Mouse (Mus musculus) CD4-positive, CD25-positive, alpha-beta regulatory T cell, adult 2 months (primary cell): ENCODE results near the gene Kdm4a.

ENCODE experiments used
- DNase-seq: peaks from one replicate; pipeline ENCODE4 v3.0.0-alpha.2; 2012; ENCODE audit warnings: low read depth, low spot score

Kdm4a gene

GRCm38 (mm10) chr4:118156559-118156958 lies 23.3 kb downstream of the Kdm4a start:
- DNase-seq: no peak

DNA sequence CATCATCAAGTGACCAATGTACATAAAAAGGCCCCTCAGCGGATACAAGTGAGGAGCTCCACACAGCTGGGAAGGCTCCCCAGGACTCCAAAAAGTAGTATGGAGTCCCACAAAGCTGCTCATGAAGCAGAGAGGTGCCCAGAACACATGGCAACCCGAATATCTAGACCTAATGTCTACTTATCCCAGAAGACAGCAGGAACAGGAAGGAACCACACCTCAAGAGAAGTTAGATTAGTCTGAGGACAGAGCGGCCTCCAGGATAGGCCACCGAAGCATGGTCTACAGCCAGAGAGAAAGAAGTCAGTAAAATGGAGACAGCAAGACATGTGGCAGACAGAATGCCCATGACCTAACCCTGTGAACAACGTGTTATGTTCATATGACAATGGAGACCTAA lies 25.0 kb downstream of the Kdm4a start:
- no peak for DNase-seq

GRCm38 (mm10) chr4:118152020-118152785 lies 27.6 kb downstream of the Kdm4a start:
- no peak for DNase-seq

DNA sequence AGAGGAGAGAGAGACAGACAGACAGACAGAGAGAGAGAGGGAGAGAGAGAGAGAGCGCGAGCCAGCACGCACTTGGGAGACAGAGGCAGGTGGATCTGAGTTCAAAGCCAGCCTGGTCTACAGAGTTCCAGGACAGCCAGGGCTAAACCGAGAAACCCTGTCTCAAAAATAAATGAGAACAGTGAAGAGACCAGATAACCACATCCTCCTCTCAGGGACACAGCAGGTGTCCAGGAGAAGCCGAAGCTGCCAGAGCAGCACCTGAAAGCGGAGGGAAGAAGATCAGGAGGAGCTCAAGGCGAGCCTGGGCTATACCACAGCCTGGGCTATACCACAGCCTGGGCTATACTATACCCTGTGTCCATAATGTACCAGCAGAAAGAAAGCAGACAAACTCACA lies 29.0 kb downstream of the Kdm4a start:
- DNase-seq: no peak

DNA sequence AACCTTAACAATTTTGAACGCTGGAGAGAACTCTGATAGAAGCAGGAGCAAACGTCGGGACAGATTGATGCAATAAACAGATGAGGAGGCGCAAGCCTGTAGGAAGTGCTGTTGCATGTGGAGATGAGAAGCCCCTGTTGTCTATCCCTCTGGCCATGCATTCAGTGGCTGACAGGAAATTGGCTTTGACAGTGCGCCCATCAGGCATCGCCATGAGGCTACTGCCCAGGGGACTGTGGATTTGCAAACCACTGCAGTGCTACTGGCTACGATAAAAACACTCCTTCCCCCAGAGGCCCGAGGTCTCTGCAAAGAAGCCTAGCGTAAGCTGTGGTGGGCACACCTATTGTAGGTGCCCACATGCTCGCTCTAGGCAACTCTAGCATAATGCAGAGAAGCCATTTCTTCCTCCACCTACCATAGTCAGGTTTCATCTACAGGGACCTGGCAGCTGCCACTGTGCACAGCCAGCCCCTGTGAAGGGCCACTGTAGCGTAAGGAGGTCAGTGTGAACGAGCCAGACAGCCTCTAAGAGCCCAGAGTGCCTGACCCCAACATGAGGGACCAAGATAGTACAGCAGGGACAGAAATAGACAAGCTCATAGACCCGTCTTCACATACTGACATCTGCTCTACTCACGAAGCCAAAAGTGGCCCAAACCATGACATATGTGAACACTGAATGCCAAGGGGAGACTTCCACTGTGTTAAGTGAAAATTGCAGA lies 29.7 kb downstream of the Kdm4a start:
- DNase-seq: no peak

- no peak for DNase-seq
Measured at GRCm38 (mm10) chr4:118149055-118149576, 30.7 kb downstream of the Kdm4a start.

GRCm38 (mm10) chr4:118148317-118148687 lies 31.5 kb downstream of the Kdm4a start:
- no peak for DNase-seq

GRCm38 (mm10) chr4:118147547-118148316 lies 32.1 kb downstream of the Kdm4a start:
- no peak for DNase-seq

DNA sequence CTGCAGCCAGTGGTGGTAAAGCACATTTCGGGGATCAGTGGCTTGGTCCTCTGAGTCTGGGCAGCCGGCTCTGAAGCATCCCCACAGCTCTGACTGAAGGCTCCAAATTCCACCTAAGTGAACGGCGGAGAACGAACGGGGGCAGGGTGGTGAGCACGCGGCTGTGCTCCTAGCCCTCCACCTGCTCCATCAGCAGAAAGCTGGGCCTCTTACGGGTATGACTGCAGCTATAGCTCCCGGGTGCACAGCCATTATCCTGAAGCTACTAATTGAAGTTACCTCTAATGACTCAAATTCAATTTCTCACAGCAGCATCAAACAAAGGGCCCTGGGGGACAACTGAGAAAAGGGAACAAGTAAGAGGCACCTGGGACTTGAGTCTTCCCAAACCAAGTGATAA lies 32.8 kb downstream of the Kdm4a start:
- no peak for DNase-seq

DNA sequence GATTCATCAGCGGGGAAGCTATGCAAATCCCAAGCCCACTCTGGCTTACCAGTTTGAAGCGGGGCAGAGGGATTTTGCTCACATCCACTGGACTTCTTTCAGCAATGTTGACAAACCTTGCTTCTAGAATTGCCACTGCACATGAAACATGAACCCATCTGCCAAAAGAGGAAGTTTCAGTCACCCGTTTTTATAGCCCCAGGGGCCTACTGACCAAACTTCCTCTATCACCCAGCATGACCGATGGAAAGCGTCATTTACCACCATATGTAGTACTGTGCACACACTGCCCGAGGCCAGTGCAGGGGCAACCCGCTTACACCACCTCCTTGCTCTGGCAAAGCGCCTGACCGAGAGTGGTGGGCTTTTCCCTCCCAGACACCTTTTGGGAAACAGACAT lies 35.5 kb downstream of the Kdm4a start:
- DNase-seq: no peak

DNA sequence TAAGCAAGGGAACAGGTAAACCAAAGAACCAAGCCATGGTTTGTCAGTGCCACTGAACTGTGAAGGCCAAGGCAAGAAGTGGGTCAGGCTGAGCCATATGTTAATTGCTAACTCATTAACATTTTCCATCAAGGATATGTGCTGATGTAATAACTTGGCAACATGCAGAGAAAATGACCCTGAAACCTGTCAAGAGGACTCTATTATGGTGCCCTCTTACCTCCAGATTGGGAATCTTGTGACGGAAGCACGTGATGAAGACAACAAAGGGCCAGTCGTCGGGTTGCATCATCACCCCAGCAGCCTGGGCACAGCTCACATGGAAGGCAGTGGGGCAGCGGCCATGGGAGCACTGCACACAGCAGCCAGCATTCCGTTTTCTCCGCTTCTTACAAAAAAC lies 36.2 kb downstream of the Kdm4a start:
- no peak for DNase-seq

GRCm38 (mm10) chr4:118141511-118141910 lies 38.3 kb downstream of the Kdm4a start:
- no peak for DNase-seq

DNA sequence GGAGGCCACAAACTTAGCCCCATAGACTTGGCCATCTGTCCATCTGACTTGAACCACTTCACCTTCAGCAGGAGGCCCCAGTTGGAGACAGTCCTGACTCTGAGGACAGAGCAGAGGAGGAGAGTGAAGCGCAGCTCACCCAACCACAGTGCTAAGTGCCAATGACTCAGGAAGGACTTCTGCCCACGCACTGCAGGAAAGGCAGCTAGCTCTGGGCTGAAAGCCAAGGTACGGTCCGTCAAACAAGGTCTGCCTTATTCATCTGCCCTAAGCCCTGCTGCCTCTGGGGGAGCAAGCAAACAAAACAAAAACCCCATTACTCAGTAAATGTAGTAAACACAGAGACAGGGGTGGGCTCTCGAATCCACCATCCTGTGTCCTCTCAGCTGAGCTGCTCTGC lies 41.0 kb downstream of the Kdm4a start:
- DNase-seq: peak; percentile 18

DNA sequence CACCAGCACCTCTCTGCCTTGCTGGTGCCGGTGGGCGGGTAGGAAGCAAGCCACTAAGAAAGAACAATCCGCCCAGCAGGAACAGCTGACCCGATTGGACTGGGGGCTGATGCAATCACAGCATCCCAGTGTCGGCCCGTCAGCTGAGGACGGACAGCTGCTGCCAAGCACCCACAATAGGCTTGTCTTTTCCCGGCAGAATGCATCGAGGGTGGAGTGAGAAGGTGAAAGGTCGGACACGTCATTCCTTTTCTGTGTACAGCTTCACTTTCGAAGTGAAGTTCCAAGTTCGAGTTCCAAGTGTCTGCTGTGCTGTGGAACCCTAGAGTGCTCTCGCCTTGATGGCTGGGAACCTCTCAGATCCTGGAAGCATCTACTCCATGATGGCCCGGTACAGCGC lies 42.0 kb downstream of the Kdm4a start:
- no peak for DNase-seq

DNA sequence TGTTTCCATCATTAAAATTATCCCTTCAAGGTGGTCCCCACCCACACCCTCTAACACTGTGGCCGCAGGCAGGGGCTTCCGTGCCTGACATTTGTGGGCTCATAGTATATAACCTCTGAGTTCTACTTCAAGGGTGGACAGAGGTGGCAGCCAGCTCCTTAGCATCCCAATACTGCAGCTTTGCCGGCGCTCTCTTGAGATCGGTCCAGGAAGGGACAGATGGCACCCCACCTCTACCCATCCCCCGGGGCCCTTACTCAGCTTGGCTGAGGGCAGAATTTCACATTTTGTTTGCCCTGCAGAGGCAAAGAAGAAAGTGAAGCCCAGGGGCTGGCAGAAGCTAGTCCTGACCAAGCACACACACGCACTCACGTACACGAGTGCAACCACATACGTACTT lies 42.5 kb downstream of the Kdm4a start:
- no peak for DNase-seq

GRCm38 (mm10) chr4:118135414-118135813 lies 44.4 kb downstream of the Kdm4a start:
- DNase-seq: no peak

GRCm38 (mm10) chr4:118134485-118135365 lies 45.1 kb downstream of the Kdm4a start, which contains the start of gene St3gal3:
Gene St3gal3 (minus strand): TSS chr4:118134914.
- peak; percentile 83 for DNase-seq

GRCm38 (mm10) chr4:118131329-118131728 lies 48.5 kb downstream of the Kdm4a start:
- DNase-seq: no peak

DNA sequence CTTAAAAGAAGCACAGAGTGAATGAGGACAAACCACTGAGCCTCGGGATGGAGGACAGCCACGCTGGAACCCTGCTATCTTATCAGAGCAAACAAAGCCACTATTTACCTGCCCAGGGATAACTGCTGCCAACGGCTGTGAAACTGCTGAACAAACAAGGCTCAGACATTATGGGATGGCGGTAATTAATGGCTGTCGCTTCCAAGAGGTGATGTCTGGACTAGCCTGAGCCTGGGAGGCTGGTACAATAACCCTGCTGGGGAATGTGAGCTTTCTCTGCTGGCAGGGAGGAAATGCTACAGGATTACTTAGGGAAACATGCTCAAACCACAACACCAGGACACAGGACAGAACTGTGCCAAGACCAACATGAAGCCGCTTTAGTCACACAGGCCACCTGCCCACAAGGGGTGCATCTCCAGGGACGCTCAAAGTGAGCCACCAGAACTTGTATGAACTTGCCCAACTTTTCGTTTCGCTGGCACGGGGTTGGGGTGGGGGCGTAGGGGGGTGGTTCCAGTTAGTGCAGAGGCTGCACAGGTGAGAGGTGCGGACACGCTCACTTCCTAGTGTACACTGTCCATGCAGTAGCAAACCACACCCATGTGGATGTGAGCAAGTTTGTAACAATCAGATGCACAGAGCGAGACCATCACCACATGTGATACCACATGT lies 56.7 kb downstream of the Kdm4a start:
- DNase-seq: no peak

DNA sequence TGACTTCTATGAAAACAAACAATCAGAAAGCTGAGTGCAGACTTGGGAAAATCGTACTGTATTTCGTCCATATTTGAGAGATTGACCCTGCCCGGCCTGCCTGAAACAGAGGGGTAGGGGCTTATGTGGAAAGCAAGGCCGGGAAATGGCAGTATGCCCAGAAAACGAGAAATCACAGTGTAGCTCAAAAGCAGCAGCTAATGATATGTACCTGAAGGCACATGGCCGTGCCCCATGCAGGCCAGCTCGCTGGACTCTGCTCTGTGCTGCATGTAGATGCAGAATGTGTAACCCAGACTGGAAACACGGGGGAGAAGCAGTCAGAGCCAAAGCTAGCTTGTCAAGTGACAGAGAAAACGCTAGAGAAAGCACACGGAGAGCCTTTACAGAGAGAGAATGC lies 57.8 kb downstream of the Kdm4a start:
- no peak for DNase-seq

DNA sequence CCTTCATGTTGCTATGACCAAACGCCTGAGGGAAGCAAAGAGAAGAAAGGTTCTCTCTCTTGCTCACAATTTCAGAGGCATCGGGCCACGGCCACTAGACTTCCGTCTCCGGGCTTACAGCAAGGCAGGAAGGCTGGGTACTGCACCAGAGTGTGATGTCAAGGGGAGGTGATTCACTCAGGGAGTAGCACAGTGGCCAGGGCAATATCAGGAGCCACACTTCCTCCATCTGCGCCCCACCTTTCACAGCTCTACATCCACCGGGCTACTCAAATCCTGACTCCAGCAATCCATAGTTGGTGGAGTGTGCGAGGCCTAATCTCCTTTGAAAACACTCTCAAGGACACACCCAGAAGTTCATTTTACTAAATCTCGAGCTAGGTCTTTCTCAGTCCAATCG lies 62.3 kb downstream of the Kdm4a start:
- no peak for DNase-seq
